Mouse (Mus musculus): Measurements from ENCODE around the gene Chrm4. TPM values are rescaled to one million over a fixed set of nuclear protein-coding genes. Genes with fewer than 3 reads are reported as not detected.
A peak's percentile ranks its signal among the peaks of the same experiment; 100 is the strongest.

Gene Chrm4
- polyA plus RNA-seq, 1 experiment from 2014 or later = 0.34 TPM

GRCm38 (mm10) chr2:91936154-91936553, 9.1 kb downstream of the Chrm4 start:
- H3K36me3 ChIP-seq (replicated peaks; ENCODE audit: control insufficient read depth, insufficient read depth, low read depth, low read length) = peaks cover 2% of the 10 kb centered on the region; the same call in 1 of the 2 replicates
- WGBS = 89% methylated on average over 7 of the region's 7 CpGs
- peaks cover 17% of the 10 kb centered on the region for H3K4me1 ChIP-seq (ENCODE audit: control insufficient read depth, insufficient read depth, low read length)
- no peak for ATAC-seq (replicated peaks; ENCODE audit: insufficient number of reproducible peaks, low FRiP score, low TSS enrichment, low read depth)
- no peak overlapping the region for H3K4me3 ChIP-seq (ENCODE audit: low read depth, low read length)
- no peaks in the 10 kb centered on the region for H3K9me3 ChIP-seq (replicated peaks; ENCODE audit: control insufficient read depth, low read length)
- no peak overlapping the region for H3K4me2 ChIP-seq (ENCODE audit: low read depth, low read length)
- no peak overlapping the region for H3K27ac ChIP-seq (replicated peaks; ENCODE audit: low read depth, low read length)
- no peak overlapping the region for H3K9ac ChIP-seq (replicated peaks; ENCODE audit: low read length)
- H3K27me3 ChIP-seq (ENCODE audit: control insufficient read depth, insufficient read depth, low read length) = no peaks in the 10 kb centered on the region
- DNase-seq (ENCODE audit: low spot score) = no peak

GRCm38 (mm10) chr2:91939303-91939935, 12.4 kb downstream of the Chrm4 start:
- no peak overlapping the region for H3K27ac ChIP-seq (replicated peaks; ENCODE audit: low read depth, low read length)

GRCm38 (mm10) chr2:91942356-91942755, 15.3 kb downstream of the Chrm4 start:
- no peak for DNase-seq (ENCODE audit: low spot score)
- Histone ChIP-seq H3K9ac (replicated peaks; ENCODE audit: low read length) (no peak overlapping the region), H3K4me1 (ENCODE audit: control insufficient read depth, insufficient read depth, low read length) (0 out of 2 replicates have a peak, but pooled peaks cover 2% of the 10 kb centered on the region), H3K36me3 (replicated peaks; ENCODE audit: control insufficient read depth, insufficient read depth, low read depth, low read length) (peaks cover 2% of the 10 kb centered on the region; the same call in 1 of the 2 replicates), H3K27me3 (ENCODE audit: control insufficient read depth, insufficient read depth, low read length) (no peaks in the 10 kb centered on the region), H3K4me3 (ENCODE audit: low read depth, low read length) (no peak overlapping the region), H3K27ac (replicated peaks; ENCODE audit: low read depth, low read length) (no peak overlapping the region), H3K4me2 (ENCODE audit: low read depth, low read length) (no peak overlapping the region), H3K9me3 (replicated peaks; ENCODE audit: control insufficient read depth, low read length) (no peaks in the 10 kb centered on the region)
- WGBS = 64% methylated on average over 6 of the region's 6 CpGs
- ATAC-seq (replicated peaks; ENCODE audit: insufficient number of reproducible peaks, low FRiP score, low TSS enrichment, low read depth) = no peak

More at GRCm38 (mm10) chr2:91939303-91939935, 12.4 kb downstream of the Chrm4 start:
- Histone ChIP-seq H3K4me2 (ENCODE audit: low read depth, low read length) (no peak overlapping the region), H3K27me3 (ENCODE audit: control insufficient read depth, insufficient read depth, low read length) (no peaks in the 10 kb centered on the region), H3K9ac (replicated peaks; ENCODE audit: low read length) (no peak overlapping the region), H3K9me3 (replicated peaks; ENCODE audit: control insufficient read depth, low read length) (no peaks in the 10 kb centered on the region), H3K36me3 (replicated peaks; ENCODE audit: control insufficient read depth, insufficient read depth, low read depth, low read length) (peaks cover 2% of the 10 kb centered on the region; the same call in 1 of the 2 replicates), H3K4me1 (ENCODE audit: control insufficient read depth, insufficient read depth, low read length) (peaks cover under 1% of the 10 kb centered on the region; the same call in 1 of the 2 replicates), H3K4me3 (ENCODE audit: low read depth, low read length) (no peak overlapping the region)
- DNase-seq (ENCODE audit: low spot score) = no peak
- ATAC-seq (replicated peaks; ENCODE audit: insufficient number of reproducible peaks, low FRiP score, low TSS enrichment, low read depth) = no peak
- 86% methylated on average over 15 of the region's 15 CpGs for WGBS

GRCm38 (mm10) chr2:91944170-91944950, 17.3 kb downstream of the Chrm4 start:
- peaks cover 5% of the 10 kb centered on the region; the same call in 1 of the 2 replicates for H3K4me1 ChIP-seq (ENCODE audit: control insufficient read depth, insufficient read depth, low read length)
- peak; percentile 73 for ATAC-seq (replicated peaks; ENCODE audit: insufficient number of reproducible peaks, low FRiP score, low TSS enrichment, low read depth)
- no peak overlapping the region for H3K9ac ChIP-seq (replicated peaks; ENCODE audit: low read length)

GRCm38 (mm10) chr2:91945483-91945882, 18.4 kb downstream of the Chrm4 start, which contains the start of gene Gm9821:
Gene Gm9821 (plus strand): TSS chr2:91945703.
- H3K9ac ChIP-seq (replicated peaks; ENCODE audit: low read length) = no peak within 1 kb of the TSS
- no peak within 1 kb of the TSS for H3K4me2 ChIP-seq (ENCODE audit: low read depth, low read length)
- no peak within 1 kb of the TSS for H3K4me3 ChIP-seq (ENCODE audit: low read depth, low read length)
- no peaks in the 10 kb centered on the region; the same call in 1 of the 2 replicates for H3K36me3 ChIP-seq (replicated peaks; ENCODE audit: control insufficient read depth, insufficient read depth, low read depth, low read length)
- H3K9me3 ChIP-seq (replicated peaks; ENCODE audit: control insufficient read depth, low read length) = no peaks in the 10 kb centered on the region
- WGBS = 86% methylated on average over 18 of the region's 18 CpGs
- peaks cover 9% of the 10 kb centered on the region for H3K4me1 ChIP-seq (ENCODE audit: control insufficient read depth, insufficient read depth, low read length)
- DNase-seq (ENCODE audit: low spot score) (no peak), ATAC-seq (replicated peaks; ENCODE audit: insufficient number of reproducible peaks, low FRiP score, low TSS enrichment, low read depth) (no peak)
- no peak within 1 kb of the TSS for H3K27ac ChIP-seq (replicated peaks; ENCODE audit: low read depth, low read length)
- H3K27me3 ChIP-seq (ENCODE audit: control insufficient read depth, insufficient read depth, low read length) = no peaks in the 10 kb centered on the region

More at GRCm38 (mm10) chr2:91944170-91944950, 17.3 kb downstream of the Chrm4 start:
- Histone ChIP-seq H3K36me3 (replicated peaks; ENCODE audit: control insufficient read depth, insufficient read depth, low read depth, low read length) (no peaks in the 10 kb centered on the region; the same call in 1 of the 2 replicates), H3K4me3 (ENCODE audit: low read depth, low read length) (no peak overlapping the region), H3K27me3 (ENCODE audit: control insufficient read depth, insufficient read depth, low read length) (no peaks in the 10 kb centered on the region), H3K9me3 (replicated peaks; ENCODE audit: control insufficient read depth, low read length) (no peaks in the 10 kb centered on the region), H3K4me2 (ENCODE audit: low read depth, low read length) (no peak overlapping the region), H3K27ac (replicated peaks; ENCODE audit: low read depth, low read length) (no peak overlapping the region)
- 41% methylated on average over 13 of the region's 13 CpGs for WGBS
- DNase-seq (ENCODE audit: low spot score) = peak; percentile 79

DNA sequence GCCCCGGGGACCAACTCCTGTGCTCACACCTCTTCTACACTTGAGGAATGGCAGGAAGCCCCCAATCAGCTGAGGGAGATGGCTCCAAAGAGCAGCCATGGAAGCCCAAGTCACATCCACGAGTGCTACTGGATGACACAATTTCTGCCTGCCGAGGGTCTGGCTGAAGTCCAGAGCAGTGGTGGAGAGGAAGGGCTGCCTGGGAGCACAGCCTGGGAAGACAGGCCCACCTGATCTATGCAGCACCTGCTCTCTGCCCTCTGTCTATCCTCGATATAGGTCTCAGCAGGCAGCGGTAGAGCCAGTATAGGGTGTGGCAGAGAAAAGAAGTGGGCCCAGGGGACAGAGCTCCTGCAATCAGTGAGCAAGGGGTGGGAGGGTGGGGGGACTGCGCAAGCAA, 19.8 kb downstream of the Chrm4 start:
- no peak overlapping the region for H3K27ac ChIP-seq (replicated peaks; ENCODE audit: low read depth, low read length)
- no peak overlapping the region for H3K4me3 ChIP-seq (ENCODE audit: low read depth, low read length)
- H3K36me3 ChIP-seq (replicated peaks; ENCODE audit: control insufficient read depth, insufficient read depth, low read depth, low read length) = no peaks in the 10 kb centered on the region
- no peak overlapping the region for H3K4me2 ChIP-seq (ENCODE audit: low read depth, low read length)
- peaks cover 9% of the 10 kb centered on the region for H3K4me1 ChIP-seq (ENCODE audit: control insufficient read depth, insufficient read depth, low read length)
- H3K9ac ChIP-seq (replicated peaks; ENCODE audit: low read length) = no peak overlapping the region
- no peaks in the 10 kb centered on the region for H3K9me3 ChIP-seq (replicated peaks; ENCODE audit: control insufficient read depth, low read length)
- 71% methylated on average over 6 of the region's 6 CpGs for WGBS
- no peak for ATAC-seq (replicated peaks; ENCODE audit: insufficient number of reproducible peaks, low FRiP score, low TSS enrichment, low read depth)
- no peaks in the 10 kb centered on the region for H3K27me3 ChIP-seq (ENCODE audit: control insufficient read depth, insufficient read depth, low read length)
- DNase-seq (ENCODE audit: low spot score) = no peak

DNA sequence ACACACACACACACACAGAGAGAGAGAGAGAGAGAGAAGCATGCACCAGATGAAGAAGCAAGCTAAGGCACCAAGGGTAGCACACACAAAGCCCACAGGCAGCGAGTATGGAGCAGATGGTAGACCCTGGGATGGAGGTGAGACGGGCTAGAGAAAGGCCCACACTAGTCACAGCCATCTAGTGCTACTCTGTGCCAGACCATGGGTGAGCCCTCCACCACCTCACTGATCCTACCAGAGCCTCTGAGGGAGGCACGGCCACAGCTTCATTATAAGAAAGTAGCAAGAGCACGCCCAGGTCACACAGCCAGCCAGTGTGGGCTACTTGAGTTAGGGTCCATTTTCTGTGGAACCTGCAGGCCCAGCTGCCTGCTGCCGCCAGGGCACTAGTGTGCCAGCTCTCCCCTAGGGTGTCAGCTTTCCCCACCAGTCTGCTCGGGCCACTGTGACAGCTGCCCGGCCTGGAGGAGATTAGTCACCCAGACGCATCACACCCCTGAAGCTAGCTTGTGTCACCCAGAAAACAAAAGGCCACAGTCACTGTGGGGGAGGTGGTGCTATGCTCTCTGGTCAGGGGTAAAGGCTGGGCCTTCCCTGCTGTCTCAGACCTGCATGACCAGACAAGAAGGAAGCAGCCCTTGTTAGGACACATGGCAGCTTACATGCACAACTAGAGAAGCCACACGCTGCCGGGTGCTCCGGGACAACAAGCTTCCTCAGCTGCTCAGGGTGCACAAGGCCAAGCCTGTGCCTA, 20.5 kb downstream of the Chrm4 start:
- Histone ChIP-seq H3K9me3 (replicated peaks; ENCODE audit: control insufficient read depth, low read length) (no peaks in the 10 kb centered on the region), H3K27ac (replicated peaks; ENCODE audit: low read depth, low read length) (no peak overlapping the region), H3K36me3 (replicated peaks; ENCODE audit: control insufficient read depth, insufficient read depth, low read depth, low read length) (no peaks in the 10 kb centered on the region), H3K4me1 (ENCODE audit: control insufficient read depth, insufficient read depth, low read length) (peaks cover 9% of the 10 kb centered on the region), H3K4me2 (ENCODE audit: low read depth, low read length) (no peak overlapping the region), H3K27me3 (ENCODE audit: control insufficient read depth, insufficient read depth, low read length) (no peaks in the 10 kb centered on the region), H3K4me3 (ENCODE audit: low read depth, low read length) (no peak overlapping the region), H3K9ac (replicated peaks; ENCODE audit: low read length) (no peak overlapping the region; the same call in 1 of the 2 replicates)
- WGBS = 50% methylated on average over 11 of the region's 11 CpGs
- ATAC-seq (replicated peaks; ENCODE audit: insufficient number of reproducible peaks, low FRiP score, low TSS enrichment, low read depth) = no peak
- DNase-seq (ENCODE audit: low spot score) = no peak
